Mouse (Mus musculus): Measurements from ENCODE around the gene Tor4a. TPM values are rescaled to one million over a fixed set of nuclear protein-coding genes. Genes with fewer than 3 reads are reported as not detected.

The Tor4a gene
- polyA plus RNA-seq, 2 experiments from 2014 or later: 60.5 to 94.3 TPM

DNA sequence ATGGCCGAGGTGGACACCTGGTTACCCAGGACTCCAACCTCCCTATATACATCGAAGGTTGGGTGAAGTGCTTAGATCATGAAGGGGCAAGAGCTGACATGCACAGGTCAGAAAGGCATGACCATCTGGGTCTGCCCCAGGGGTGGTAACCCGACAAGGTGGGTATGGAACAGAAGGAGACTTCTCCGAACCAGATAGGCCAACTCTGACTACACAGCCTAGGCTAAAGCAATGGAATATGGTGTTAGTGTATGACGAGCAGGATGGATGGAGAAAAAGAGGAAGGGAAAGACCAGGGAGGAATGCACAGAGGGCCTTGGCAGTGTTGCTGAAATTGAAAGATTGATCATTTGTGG lies 10.1 kb downstream of the Tor4a start:
- ATAC-seq: no peak

DNA sequence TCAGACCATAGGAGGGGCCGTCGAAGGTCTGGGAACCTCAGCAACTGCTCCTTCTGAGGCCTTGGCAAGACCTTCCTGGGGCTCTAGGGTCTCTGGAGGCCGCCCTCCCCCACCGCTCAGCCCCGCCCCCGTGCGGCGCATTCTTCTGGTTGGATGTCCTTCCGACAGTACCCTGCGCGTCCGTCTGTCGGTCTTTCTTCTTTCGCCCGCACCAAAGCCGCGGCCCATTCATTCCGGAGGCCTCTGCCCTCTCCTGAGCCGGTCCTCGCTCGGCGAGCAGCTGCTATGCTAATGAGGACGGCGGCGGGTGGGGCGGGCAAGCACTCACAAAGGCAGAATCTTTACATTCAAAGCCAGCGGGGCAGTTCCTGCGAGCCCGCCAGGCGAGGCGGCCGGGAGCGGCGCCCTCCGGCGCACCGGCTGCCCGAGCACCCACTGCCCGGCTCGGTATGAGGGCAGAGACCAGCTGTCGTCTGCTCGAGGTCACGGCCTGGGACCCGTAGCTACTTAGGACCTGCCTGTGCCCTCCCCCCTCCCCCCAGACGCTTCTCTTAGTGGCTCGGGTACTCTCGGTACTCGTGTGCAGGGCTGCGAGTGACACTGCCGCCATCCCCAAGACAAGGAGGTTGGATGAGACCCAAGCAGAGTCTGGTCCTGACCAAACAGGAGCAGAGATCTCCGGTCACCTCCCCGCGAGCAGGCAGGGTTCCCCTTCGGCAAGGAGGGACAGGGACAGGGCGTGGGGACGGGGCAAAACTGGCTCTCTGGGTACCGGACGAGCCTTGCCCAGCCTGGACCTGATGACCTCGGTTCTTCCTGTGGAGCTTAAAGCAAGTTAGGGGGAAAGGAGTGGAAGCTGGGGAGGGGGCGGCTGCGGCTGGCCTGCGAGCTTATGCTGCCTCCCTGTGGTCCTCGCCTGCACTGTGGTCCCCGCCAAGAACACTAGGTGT lies 10.8 kb downstream of the Tor4a start:
- peak; percentile 46 for ATAC-seq

DNA sequence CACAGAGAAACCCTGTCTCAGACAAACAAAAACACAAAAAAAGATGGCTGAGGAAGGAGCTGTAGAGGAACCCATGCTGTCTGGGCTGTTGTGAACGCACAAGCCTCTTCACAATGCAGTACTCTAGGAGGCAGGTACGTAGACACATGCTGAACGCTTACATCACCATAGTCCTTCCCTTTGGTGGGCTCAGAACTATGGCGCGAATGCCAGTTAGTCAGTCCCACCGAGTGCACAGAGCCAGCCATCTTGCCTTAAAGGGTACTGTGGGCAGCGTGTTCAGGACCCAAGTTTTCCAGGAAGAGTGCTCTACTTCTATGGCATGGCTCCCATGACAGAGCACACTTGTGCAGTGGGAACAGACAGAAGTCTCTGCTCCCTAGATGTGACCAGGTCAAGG lies 12.2 kb downstream of the Tor4a start:
- no peak for ATAC-seq

DNA sequence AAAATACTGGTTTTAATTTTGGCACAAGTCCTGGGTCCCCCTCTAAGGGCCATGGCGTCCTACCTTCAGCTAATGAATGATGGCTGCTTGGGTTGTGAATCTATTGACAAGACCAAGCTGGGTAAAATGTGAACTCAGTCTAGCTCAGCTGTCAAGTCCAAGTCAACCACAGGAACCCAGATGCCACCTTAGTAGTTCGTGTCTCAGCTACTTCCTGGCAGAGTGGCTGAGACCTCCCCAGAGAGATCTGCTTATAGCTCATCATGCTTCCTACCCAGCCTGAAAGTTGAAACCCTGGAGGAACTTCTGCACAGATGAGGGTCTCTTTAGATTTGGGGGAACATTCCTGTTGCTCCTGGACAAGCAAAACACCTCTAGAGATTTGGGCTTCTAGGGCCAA lies 13.3 kb downstream of the Tor4a start:
- no peak for ATAC-seq

DNA sequence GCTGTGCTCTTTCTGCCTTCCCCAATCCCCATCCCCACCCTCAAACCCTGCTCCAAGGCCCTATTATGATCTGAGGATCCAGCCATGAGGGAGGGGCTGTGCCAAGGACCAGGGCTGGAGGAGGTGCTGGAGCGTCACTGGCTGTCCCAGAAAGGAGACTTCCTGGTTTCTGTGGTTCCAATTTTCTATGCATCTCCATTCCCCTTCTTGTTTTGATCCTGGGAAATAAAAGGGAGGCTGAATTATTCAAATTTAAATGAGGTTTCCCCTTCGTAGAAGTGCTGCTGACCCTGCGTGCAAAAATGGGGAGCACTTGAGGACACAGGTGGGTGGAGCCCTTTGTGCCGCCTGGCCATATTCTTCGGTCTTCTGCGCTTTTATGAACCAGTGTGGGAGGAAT lies 14.0 kb downstream of the Tor4a start:
- no peak for ATAC-seq

DNA sequence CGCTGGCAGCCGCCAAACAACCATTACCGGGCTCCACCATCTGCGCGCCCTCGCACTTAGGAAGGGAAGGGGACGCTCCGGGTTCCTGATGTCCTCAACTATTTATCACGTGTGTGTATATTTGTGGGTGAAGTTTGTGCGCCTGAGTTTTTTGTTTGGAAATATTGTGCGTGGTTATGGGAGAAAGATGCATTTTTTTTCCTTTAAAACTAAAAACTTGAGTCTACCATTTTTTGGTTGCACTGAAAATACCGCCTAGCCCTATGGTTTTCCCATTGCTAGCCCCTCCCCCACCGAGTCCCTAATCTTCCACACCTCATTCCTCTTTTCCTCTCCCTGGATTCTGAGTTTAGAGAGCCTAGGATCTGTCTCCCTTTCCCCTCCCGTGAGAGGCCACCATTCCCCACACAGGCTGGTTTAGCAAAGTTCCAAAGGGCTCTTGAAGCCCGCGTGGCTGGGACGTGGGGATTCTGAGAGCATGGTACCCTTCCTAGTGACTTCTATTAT lies 14.7 kb downstream of the Tor4a start:
- ATAC-seq: no peak

DNA sequence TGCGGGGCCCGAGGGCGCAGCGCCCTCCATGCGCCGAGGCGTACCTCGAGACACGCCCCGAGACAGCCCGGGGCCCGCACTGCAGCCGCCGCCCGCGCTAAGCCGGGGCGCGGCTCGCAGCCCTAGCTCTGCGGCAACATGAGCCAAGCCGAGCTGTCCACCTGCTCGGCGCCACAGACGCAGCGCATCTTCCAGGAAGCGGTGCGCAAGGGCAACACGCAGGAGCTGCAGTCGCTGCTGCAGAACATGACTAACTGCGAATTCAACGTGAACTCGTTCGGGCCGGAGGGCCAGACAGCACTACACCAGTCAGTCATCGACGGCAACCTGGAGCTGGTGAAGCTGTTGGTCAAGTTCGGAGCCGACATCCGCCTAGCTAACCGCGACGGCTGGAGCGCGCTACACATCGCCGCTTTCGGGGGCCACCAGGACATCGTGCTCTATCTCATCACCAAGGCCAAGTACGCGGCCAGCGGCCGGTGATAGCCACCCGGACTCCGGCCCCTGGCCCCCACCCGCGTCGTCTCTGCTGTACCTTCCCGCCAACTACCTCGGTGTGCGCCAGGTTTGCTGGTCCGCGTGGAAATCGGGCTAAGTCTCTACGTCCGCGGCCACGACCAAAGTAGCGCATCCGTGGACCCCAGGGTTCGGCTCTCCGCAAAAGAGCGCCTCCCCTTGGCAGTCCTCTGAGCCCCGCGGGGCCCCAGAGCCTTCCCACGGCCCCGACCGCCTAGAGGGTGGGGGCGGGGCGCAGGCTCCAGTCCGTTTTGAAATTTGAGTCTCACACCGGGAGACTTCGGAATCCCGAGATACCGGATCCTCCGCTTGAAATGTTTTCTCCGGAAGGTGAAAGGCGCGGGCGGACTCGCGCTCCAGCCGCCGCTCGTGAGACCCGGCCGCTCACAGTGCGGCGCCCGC lies 15.5 kb downstream of the Tor4a start:
- ATAC-seq: peak; percentile 44

DNA sequence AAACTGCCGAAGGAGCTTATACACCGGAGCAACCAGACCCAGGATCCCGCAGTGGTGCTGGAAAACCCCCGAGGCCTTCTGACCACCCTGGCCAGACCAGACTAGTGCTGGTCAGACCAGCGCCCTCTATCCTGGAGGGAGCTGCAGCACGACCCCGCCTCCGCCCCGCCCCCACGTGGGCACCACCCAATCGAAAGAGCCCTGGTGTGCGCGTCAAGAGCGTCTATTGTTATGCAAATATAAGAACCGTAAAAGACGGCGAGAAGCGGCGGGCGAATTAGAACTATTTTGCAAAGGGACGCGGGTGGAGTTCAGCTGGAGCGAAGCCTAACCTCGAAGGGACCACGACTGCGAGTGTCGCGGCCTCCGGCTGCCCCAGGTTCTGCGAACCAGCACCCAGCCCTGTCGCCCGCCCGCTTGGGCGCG lies 16.2 kb downstream of the Tor4a start, which contains the start of gene Nrarp:
TSS of gene Nrarp (plus strand) at position 281 of the 426 bp plus-strand sequence.
- peak; percentile 83 for ATAC-seq

DNA sequence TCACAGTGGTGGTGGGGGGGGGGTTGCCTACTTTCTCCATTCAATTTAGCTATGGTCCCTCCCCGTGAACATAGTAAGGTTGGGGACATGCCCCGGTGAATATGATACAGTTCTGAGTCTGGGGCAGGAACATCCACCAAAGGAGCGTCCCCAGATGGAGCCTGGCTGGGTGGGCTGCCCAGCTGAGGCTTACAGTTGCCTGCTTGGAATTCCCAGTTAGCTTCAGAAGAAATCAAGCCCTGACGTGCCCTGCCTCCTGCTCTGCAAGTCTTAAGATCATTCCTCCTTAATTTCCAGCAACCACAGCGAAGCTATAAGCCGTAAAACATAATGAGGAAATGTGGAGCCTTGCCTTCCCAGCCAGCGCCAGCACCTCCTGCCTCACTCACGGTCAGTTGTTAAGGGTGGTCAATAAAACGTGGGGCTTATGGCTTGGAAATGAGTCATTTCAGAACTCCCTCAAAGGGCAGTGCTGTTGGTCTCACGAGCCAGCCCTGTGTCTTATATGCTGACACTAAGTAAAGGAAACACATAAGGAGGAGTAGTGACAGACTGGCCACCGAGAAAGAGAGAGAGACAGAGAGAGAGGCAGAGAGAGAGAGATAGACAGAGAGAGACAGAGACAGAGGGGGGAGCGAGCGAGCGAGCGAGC lies 17.0 kb downstream of the Tor4a start:
- no peak for ATAC-seq

DNA sequence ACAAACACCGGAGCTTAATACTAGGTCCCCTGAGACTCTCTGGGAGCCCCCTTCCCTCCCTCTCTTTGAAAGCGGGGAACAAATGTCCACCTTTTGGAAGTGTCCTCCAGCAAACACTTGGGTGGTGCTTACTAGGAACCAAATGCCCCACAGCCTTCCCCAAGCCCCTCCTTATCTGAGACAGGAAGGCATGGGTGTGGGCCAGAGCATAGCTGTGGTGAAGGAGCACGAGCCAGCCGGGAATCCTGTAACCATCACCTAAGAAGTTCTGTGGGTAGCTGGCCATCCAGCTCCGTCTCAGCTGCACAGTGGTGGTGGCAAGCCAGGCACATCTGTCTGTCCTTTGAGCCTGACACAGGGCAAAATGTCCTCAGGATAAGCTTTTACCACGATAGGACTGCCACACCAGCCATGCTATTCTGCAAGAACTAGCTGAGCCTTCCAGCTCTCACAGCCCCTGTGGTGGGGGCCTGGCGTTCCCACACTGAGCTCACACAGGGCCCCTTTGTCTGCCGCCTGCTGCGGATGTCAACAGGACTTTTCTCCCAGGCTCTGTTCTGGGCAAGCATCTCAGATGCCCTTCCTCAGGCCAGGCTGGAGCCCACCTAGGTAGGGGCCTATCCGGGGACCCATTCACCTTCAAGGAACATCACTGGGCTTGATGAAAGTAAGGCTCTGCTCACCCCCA lies 18.3 kb downstream of the Tor4a start:
- no peak for ATAC-seq

DNA sequence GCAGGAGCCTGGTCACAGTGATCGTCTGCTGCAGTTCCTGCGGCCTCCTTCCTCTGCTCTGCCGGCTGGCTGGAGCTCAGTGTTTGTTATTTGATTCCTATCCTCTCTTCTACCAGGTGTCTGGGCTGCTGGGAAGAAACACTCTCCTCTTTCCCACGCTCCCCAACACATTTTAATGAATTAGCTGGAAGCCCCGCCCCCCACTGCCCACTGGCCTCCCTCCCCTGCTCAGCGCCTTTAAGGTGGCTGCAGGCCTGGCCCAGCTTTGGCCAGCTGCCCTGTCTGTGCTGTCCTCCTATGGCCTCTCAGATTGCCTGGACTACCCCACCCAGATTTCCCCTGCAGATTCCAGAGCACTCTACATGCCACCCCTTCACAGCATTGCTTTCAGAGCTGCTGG lies 19.0 kb downstream of the Tor4a start:
- ATAC-seq: no peak

DNA sequence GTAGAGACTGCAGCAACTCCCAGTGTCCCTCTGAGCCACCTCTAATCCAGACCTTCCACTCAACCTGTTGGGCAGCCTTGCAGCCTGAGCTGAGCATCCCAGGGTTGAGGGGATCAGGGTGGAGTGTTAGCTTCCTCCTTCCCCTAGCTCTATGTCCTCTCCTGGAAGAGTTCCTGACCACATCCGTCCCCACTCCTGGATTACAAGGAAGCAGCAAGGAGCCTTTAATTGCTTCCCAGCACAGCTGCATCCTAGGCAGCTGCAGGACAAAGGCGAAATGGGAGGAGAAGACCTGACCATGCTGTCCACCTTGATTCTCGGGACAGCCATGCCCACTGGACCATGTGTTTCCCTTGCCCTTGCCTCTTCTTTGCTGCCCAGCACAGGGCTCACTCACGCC lies 19.6 kb downstream of the Tor4a start:
- no peak for ATAC-seq

DNA sequence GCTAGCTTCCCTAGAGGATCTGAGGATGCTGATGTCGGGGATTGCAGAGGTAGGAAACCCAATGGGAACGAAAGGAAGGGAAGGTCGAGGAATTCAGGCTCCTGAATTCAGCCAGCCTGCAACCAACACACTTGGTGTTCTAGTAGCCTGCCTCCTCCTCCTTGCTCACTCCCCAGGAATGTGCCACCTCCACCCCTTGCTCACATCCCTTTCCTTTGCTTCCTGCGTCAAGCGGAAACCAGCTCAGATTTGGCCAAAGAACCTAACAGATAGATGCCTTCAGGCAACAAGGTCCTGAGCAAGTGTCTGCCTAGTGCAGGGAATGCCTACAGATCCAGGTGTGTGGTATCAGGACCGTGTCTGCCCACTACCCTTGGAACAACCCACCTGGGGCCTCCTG lies 20.1 kb downstream of the Tor4a start:
- no peak for ATAC-seq

DNA sequence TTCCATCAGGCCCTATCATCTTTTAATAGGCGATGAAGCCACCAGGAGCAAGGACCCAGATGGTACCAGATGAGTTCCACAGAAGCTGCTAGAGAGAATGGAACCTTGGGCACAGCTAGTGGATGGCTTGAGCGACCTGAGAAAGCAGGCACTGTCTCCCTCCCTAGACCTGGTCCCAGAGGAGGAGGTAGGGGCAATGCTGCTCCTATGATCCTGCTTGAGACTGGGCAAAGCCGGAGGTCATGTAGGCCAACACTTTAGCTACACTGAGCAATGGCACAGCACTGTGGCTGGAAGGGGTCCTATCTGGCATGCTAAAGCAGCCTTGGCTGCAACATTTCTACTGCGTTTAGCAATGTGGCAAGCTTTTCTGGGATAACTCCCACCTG lies 21.0 kb downstream of the Tor4a start:
- no peak for ATAC-seq

DNA sequence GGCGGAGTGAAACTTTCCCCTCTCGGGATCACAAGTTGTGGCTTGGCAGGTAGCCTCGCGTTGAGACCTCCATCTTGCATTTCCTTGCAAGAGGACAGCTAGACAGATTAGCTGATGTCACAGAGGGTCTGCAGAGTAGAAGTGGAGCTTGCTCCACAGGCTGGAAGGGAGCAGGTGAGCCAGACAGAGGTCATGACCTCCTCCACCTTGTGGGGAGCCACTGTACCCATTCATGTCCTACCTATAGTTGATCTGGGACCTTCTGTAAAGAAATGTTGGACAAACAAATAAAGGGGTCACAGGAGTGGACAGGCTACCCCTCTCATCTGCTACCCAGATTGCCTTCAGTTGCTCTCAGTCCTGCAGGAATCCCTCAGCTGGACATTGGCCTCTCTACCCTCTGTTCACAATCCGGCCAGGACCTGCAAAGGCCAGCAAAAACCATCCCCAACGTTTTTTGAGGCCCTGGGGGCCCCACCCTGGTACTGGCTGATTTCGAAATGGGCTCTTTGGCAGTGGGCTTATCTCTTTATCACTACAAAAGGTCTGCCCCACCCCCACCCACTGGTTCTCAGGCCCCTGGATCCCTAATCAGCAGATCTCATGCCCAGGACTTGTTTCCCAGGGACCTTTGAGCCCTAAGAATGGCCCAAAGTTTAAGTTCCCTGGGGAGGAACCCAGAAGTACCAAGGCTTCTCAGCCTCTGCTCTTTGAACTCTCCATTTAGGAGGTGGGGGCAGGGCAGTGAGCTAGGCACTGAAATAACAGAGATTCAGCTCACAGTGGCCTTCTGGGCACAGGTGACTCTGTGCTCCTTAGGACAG lies 21.6 kb downstream of the Tor4a start:
- no peak for ATAC-seq

DNA sequence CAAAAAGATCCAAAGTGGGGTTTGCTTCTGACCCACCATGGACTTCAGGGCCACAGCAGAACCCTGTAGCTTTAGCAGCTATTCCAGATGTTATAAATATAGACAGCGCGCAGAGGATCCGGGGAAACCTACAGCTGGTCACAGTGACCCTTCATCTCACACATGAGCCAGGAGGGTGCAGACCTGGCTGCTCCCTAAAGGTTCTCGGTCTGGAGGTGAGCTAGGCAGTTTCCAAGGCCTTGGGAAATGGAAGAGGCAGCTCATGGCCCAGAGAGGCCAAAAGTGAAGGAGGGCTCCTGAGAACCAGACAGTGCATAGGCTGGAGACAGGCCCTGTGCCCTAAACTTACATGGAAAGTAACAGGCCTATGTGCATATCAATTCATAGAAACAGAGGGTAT lies 22.9 kb downstream of the Tor4a start:
- no peak for ATAC-seq

DNA sequence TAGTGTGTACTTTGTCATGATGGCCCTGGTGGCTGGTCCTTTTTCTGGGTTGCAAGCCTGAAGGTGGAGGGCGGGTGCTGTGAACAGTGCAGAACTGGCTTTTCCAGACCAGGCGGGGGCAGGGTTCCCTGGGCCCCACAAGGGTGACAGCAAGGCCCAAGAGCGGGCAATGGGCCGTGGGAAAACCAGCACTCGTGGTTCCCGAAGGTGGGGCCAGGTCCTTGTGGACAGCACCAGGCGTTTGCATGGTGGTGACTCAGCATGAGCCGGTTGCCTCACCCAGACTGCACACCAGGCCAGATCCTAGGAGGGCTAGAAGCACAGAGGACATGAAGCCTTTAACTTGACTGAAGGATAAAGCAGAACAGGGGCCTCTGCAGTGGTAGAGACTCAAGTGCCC lies 24.1 kb downstream of the Tor4a start:
- ATAC-seq: no peak

DNA sequence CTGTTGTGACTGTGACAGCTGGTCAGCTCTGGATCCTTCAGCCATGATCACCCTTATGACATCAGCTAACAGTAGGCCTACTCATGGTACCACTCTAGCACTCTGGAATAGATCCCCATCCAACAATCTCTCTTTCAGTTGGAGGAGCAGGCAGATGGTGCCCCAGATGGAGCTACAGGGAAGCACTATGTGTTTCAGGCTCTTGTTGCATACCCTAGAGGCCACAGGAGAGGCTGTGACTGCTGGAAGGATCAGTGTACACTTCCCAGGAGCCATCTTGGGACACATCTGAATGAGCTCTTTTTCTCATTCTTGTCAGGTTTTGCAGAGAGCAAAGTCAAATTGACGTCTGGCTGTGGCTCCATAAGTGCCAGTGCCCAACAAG lies 24.9 kb downstream of the Tor4a start:
- no peak for ATAC-seq

DNA sequence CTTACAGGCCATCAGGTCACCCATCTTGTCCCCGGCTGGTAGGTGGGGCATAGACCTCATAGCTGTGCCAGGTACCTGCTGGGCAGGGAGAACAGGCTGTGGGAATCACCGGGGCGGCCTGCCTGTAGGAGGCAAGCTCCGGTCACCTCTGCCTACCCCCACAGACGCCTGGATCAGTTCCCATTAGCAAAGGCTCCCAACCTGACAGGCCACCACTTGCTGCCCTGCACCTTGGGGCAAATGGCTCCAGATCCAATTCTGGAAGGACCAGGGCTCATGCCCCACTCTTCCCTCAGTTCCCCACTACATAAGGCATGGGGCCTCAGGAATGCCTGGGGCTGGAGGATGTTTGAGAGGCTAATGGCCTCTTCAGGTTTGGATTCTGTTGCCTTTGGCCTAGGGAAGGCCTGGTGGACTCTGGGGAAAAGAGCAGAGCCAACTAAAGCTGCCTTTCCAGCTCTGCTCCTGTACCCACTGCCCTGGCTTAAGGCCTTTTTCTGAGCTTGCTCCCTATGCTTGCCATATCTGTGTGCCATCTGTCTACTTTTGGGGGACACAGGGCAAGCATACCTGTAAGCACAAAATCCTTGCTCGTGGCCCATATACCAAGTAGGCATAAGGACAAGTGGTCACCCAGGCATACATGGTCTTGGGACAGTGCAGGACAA lies 25.5 kb downstream of the Tor4a start:
- no peak for ATAC-seq

DNA sequence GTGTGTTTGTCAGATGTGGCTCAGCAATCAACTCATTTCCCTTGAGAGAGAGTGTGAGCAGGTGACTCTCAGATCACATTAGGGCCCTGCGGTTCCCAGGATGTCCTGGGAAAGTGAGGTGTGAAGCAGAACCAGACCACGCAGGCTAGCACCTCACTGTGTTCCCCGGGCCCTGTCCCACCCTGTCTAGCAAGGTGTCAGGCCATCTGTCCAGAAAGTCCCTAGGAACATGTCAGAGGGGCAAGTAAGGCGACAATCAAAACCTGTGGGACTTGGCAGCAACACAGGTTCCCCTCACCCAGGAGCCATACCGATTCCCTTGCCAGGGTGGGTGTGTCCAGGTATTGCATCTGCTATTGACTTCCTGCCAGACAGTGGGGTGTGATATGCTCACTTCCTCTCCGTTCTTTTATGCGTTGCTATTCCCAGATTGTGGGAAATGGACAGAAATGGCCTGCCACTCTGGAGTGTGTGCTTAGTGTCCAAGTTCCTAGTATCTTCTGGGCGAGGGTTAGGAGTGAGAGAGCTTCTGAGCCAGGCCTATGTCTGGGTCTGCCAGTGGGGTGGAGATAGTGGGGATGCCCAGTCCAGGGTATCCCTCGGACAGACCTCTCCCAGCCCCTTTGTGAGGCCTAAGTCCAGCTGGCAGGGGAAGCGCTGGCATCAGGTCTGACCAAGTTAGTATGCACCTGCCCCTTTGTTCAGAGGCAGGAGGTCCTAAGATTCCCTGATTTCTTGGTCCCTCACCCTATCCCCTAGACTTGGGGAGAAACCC lies 26.2 kb downstream of the Tor4a start:
- peak; percentile 64 for ATAC-seq
